Mouse (Mus musculus) right cerebral cortex, postnatal 10 days (tissue): ENCODE data around the gene Yae1d1.
A peak's percentile ranks its signal among the peaks of the same experiment; 100 is the strongest.
"Not testable (repeated sequence)": the region's sequence is repeated elsewhere in the genome, so short reads cannot be mapped to it uniquely, and the experiment has no call there.

Experiments used
- DNase-seq, 2 experiments: peaks; one replicate each; pipeline ENCODE4 v3.0.0; 2021; ENCODE audit warnings: low spot score in 2 of 2

The Yae1d1 gene

DNA sequence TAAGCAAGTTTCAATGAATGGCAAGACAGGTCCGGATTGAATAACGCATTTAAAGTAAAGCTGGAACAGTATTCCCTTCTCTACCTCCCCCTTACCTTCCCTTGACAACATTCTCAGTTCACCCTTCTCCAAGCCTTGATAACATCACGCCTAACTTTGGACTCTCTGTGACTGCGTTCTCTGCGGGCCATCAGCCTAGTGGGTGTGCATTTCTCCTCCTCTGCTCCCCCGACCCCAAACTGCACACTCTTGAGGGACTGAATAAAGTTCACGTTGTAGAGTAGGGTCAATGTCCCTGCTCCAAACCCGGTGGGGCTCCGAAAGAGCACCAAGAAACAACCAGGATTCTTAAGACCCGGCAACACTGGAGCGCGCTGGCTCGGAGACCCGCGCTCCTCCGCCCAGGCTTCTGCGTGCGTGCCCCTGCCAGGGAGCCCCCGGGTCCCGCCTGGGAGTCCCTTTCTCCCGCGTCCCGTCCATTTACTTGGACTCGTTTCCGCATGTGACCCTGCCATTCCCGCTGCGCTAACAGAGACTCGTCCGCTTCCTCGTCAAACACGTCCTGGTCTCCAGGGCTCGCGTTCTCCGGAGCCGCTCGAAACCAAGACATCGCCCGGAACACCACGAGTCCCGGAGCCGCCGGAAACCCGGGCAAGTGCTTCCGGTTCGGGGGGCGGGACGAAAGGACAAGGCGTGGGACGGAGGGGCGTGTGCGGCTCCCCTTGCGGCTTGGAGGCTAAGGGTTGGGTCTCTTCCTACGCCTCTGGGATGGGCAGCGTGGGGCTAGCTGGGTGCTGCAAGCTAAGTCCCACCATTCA is at the start of gene Yae1d1:
Gene Yae1d1, minus strand, starts transcription at position 653 of the 818 bp plus-strand sequence.
- DNase-seq: peak; percentile 94 to 95

DNA sequence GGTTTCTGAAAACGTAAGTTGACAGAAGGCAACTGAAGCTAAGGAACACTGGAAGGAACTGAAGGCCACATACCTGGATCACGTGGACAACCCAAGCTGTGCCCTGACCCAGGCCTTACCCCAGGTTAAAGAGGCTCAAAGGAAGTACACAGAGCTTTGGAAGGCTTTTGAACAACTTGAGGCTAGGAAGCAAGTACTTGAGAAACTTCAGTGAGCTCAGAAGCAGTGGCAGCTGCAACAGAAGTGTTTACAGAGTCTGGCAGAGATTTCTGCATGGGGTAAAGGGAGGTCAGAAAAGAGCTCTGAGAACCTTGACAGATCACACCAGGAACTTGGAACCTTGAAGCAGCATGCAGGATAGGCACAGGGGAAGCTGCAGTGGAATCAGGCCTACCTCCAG is 45.7 kb upstream of the Yae1d1 start:
- DNase-seq: no peak

GRCm38 (mm10) chr13:18016604-18017003 is 23.5 kb upstream of the Yae1d1 start:
- no peak for DNase-seq

GRCm38 (mm10) chr13:18013205-18013604 is 20.1 kb upstream of the Yae1d1 start:
- peak in 1 of 2 experiments; percentile 57 for DNase-seq

DNA sequence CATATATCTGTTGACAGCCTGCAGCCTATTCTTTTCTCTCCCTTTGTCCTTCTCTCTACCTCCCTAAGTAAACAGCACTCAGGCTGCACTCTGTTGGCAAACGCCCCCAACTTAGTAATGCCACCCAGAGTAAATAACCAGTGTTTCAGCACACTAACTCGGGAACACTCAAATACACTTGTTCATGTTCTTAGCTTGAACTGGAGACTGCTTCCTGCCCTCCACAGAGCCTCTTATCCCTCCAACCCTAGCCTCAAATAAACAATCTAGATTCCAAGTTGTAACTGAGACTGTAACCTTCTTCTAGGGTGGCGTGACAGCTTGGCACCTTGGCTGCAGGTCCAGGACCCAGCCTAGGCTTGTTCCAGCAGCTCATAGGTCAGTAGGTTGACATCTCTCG is 17.9 kb upstream of the Yae1d1 start:
- DNase-seq: no peak

- no peak for DNase-seq
Measured at GRCm38 (mm10) chr13:17993515-17993847, 332 bp upstream of the Yae1d1 start.

- DNase-seq: no peak
Measured at GRCm38 (mm10) chr13:17992009-17992408, 1.1 kb downstream of the Yae1d1 start.

DNA sequence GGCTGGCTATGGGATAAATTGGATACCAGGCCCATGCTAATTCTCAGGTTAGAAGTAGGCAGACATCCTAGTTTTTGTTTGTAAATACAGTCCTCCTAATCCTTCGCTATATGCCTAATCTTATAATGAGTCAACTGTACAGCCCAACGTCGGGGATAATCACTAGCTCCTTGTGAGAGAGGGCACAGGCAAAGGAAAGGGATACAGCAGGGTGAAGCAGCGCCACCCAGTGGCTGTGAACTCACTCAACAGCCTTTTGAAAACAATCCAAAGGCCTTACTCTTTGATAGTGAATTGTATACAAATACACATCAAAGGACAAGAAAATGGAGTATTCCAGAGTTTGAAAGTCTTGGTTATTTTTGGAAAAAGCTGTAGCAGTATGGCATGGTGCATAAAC is 10.0 kb downstream of the Yae1d1 start:
- DNase-seq: peak; percentile 59 to 65

- DNase-seq: no peak
Measured at GRCm38 (mm10) chr13:17982634-17983033, 10.5 kb downstream of the Yae1d1 start.

DNA sequence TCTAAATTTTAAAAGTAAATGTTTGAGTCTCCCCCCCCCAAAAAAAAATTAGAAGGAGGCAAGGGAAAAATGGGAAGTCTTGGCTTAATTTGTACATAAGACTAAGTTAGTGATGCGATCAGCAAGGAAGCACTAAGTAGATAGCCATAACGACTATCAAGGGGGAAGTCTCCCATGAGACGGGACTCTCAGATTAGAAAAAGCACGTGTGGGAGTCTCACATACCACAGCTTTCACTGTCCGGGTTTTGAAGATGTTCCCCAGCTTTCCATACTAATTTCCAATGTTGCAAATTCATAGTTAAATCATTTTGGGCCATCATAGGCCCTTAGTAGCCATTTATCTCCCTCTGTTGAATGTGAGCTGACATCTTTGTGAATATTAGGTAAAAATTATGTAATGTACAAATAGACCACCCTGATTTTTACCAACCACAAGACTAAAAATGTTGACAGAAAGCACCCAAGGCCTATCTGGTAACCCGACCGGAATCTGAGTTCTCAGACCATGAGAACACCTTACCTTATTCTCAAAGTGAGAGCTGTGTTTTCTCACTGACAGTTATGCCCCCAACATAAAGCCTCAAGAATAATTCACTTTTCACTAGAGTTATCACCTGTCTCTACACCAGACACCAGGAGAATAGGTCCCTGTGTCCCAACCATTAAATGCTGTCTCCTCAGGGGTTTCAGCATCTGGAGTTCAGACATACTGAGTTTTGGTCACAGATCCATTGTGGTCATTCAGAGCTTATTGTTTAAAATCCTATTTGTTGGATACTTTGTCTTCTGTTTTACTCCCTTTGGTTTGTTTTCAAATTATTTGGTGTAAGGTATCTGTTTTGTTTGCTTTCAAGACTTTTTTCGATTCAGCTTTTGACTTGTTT is 16.1 kb downstream of the Yae1d1 start:
- DNase-seq: no peak

DNA sequence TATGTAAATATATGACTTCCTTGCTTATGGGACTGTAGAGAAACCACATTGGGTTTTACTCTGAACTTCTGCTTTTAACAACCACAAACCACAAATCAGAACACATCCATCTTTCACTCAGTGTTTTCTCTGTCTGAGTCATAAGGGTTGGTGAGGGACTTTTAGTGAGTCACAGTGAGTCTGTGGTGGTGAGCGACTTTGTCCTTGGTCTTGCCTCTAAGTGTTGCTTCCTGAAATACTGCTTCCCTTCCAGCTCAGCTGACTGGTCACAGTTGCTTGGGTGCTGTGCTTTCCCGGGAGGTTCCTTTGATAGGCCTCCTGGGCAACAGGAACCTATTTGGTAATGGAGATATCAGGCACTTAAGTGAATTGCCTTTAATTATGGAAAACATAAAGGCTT is 17.3 kb downstream of the Yae1d1 start:
- no peak for DNase-seq

DNA sequence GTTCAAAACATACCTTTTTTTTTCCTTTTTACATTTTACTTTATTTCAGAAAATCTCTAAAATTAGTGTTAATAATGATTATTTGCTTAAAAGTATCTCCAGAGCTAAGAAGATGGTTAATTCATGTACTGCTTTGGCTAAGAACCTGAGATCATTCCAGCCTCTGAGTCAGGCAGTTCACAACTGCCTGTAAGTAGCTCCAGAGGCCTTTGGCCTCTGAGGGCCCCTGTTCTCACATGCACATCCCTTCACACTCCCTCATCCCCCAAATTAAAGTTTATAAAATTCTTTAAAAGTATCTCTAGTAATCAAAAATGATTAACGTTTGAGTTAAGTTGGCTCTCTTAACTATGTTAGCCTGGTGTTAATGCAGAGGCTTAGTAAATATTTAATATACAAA is 17.7 kb downstream of the Yae1d1 start:
- DNase-seq: no peak

DNA sequence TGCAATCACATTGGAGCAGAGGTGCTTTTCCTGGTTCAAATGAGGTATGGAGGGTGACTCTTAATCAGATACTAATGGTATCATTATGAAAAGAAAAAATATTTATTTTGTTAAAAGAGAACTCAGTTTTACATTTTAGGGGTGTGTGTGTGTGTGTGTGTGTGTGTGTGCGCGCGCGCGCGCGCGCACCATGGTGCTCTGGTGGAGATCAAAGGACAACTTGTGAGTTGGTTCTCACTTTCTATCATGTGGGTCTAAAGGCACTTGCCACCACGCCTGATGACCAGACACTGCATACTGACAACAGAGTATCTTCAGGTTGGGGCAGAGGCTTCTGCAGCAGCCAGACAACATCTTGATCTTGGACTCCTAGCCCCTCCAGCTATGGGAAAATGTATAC is 18.4 kb downstream of the Yae1d1 start:
- DNase-seq: no peak

- no peak for DNase-seq
Measured at GRCm38 (mm10) chr13:17960613-17961012, 32.5 kb downstream of the Yae1d1 start.

DNA sequence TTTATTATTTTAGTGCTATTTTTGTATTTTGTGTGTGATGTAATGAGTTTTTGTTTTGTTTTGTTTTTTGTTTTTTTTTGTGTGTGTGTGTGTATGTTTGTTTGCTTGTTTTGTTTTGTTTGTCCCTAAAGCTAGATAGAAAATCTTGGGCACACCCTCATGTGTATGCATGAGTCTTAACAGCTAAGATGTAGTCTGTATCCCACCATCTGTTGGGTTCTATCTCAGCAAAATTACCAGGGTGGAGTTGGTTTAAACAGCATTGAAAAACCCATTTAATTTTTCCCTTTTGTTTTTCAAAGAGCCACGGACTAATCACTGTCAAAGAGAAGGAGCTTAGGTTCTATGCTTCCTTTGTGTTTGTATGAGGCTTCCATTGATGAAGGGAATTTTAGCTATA is 38.9 kb downstream of the Yae1d1 start:
- no peak for DNase-seq

GRCm38 (mm10) chr13:17950581-17950980 is 42.6 kb downstream of the Yae1d1 start:
- not testable (repeated sequence) for DNase-seq

- no peak for DNase-seq
Measured at GRCm38 (mm10) chr13:17949555-17949954, 43.6 kb downstream of the Yae1d1 start.

DNA sequence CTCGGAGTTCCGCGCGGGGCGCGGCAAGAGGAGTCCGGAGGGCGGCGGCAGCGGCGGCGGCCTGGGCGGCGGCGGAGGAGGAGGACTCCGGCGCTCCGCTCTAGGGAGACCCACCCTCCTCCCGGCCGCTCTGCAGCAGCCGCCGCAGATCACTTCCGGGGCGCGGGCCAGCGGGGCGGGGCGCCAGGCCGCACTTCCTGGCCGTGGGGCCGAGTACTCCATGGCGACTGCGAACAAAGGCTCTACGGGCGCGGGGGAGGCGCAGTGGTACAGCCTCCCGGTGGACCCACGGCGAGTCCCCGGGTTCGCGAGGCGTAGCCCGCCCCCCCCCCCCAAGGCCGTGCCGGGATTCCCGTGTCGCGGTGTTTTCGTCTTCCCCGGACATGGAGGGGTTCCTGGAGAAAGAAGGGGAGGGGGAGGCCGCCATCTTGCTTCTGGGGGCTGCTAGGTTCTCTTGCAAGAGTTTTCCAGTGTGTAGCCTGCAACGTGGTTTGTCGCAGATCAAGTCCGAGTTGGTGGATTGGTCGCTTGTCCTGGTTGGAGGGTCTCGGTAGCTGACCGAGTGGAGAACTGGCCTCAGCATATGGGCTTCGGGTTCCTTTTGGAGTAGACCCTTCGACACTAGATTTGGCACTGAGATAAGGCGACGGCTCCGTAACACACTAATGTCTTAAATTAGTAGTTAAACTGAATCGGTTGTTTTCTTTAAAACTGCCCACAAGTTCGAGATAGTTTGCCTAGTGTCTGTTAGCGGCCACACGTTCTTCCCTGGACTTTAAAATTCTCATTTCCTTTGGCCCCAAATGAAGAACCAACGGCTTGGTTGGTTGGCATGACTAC is 48.9 kb downstream of the Yae1d1 start, which contains the start of gene Rala:
Gene Rala, minus strand, starts transcription at position 162 of the 840 bp plus-strand sequence.
- peak; percentile 96 for DNase-seq

DNA sequence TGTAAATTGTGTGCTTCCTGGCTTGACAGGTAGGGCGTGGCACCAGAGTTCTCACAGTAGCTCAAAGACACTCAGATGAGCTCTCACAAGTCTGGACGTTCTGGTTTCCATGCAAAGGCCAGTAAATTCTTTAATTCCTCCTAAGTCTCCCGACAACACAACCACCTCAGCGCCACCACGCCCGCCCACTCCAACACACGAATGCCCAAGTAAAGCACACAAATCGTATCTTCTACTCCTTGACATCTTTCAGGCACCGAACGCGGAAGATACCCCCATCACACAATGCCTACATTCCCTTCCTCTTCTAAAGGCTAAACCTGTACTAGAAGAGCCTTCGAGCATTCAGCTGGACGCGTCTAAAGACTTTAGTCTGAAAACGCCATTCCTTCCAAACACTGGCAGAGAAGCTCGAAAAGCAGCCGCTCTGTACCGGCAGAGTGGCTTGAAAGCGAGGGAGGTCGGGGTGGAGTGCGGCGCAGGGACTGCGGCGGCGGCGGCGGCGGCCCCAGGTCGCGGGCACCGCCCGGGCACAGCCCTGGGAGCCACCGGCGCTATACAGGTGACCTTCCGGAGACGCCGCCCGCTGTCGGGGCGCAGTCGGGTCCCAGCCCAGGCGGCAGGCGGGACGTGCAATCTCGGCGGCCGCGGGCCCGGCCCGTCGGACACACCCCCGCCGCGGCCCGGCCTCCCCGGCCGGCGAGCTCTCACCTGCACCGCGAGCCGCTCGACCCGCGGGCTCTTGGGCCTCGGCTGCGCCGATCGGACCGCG is 49.7 kb downstream of the Yae1d1 start:
- DNase-seq: peak; percentile 27 to 43

GRCm38 (mm10) chr13:17942338-17942737 is 50.8 kb downstream of the Yae1d1 start:
- no peak for DNase-seq
